Mouse (Mus musculus): ENCODE measurements around the gene Raf1.

GRCm38 (mm10) chr6:115584176-115584575, 92.3 kb downstream of the Raf1 start:
- peak; percentile 24 for TF ChIP-seq CTCF (IDR thresholded peaks at IDR 0.05)
- TF ChIP-seq POLR2A (IDR thresholded peaks at IDR 0.05; ENCODE audit: insufficient read depth, low read depth, low read length) = no peak
